Mouse (Mus musculus) heart, postnatal 0 days (tissue): ENCODE measurements around the gene Sept9. TPM values are rescaled to one million over a fixed set of nuclear protein-coding genes. Genes with fewer than 3 reads are reported as not detected.

ENCODE experiments used
- ATAC-seq: fragments of 200-750 bp; cut with Nextera tagmentation; 2 replicates; pipeline ENCODE4 v1.8.0; 2017; ENCODE audit warnings: low read depth, moderate number of reproducible peaks, moderate library complexity; ENCODE audit not compliant: insufficient read depth
- DNase-seq: peaks from one replicate; pipeline ENCODE4 v3.0.0-alpha.2; 2016; ENCODE audit warnings: low spot score
- H3K27ac ChIP-seq: fragments of 300-500 bp; sonication (generic); 2 replicates; pipeline ENCODE4 v1.5.1; 2014; ENCODE audit warnings: low read depth, mild to moderate bottlenecking
- H3K27me3 ChIP-seq: fragments of 300-500 bp; sonication (generic); 2 replicates; pipeline ENCODE4 v1.6.1; 2014; ENCODE audit warnings: low read length, mixed read lengths; ENCODE audit not compliant: control insufficient read depth, insufficient read depth
- H3K36me3 ChIP-seq: fragments of 300-500 bp; sonication (generic); replicated peaks from 2 replicates; pipeline ENCODE4 v1.6.1; 2014; ENCODE audit warnings: low read length, mixed read lengths; ENCODE audit not compliant: control insufficient read depth, insufficient read depth
- H3K4me1 ChIP-seq: fragments of 300-500 bp; sonication (generic); 2 replicates; pipeline ENCODE4 v1.6.1; 2014; ENCODE audit warnings: antibody characterized with exemption; ENCODE audit not compliant: control insufficient read depth, insufficient read depth
- H3K4me2 ChIP-seq: fragments of 300-500 bp; sonication (generic); 2 replicates; pipeline ENCODE4 v1.6.1; 2014; ENCODE audit warnings: low read depth, mild to moderate bottlenecking, low read length, moderate library complexity
- H3K4me3 ChIP-seq: fragments of 300-500 bp; sonication (generic); 2 replicates; pipeline ENCODE4 v1.5.1; 2014; ENCODE audit warnings: low read depth, low read length
- H3K9ac ChIP-seq: fragments of 300-500 bp; sonication (generic); replicated peaks from 2 replicates; pipeline ENCODE4 v1.6.1; 2014; ENCODE audit warnings: low read depth, low read length, mixed read lengths
- H3K9me3 ChIP-seq: fragments of 300-500 bp; sonication (generic); replicated peaks from 2 replicates; pipeline ENCODE4 v1.6.1; 2016; ENCODE audit warnings: low read length; ENCODE audit not compliant: control insufficient read depth
- CTCF ChIP-seq: IDR thresholded peaks from 2 replicates; pipeline ENCODE4 v1.5.1; 2016; ENCODE audit warnings: antibody characterized with exemption, control low read depth, low read depth
- EP300 ChIP-seq: IDR thresholded peaks from 2 replicates; pipeline ENCODE4 v1.6.1; 2016; ENCODE audit warnings: antibody characterized with exemption, low read depth
- WGBS: fragments of 180-500 bp; shearing (Covaris S2); extraction: QIAGEN DNeasy Blood & Tissue Kit; methylation state at CpG from one replicate; pipeline ENCODE4 v1.1.7; 2014; 5-methylcytosine and 5-hydroxymethylcytosine counted together
- polyA plus RNA-seq: library from polyadenylated mRNA; unstranded; fragments of >200 nt; fragmentation: Nextera tagmentation; extraction: Ambion mirVana; gene quantifications from 2 replicates; pipeline ENCODE4 v1.2.1, GENCODE M21; 2015
- total RNA-seq: library from RNA; depleted of rRNA; stranded (reverse); fragments of >200 nt; gene quantifications from 2 replicates; pipeline ENCODE4 v1.2.3, GENCODE M21; 2014; ENCODE audit warnings: low replicate concordance

Gene Sept9
- total and polyA plus RNA-seq, 2 experiments from 2014 or later: 31.6 to 64.2 TPM

GRCm38 (mm10) chr11:117169088-117169635 lies 30.3 kb upstream of the Sept9 start:
- Histone ChIP-seq H3K9ac (no peak overlapping the region), H3K27me3 (no peaks in the 10 kb centered on the region), H3K27ac (no peak overlapping the region), H3K9me3 (0 out of 2 replicates have a peak, but pooled peaks cover under 1% of the 10 kb centered on the region), H3K4me3 (no peak overlapping the region), H3K4me2 (no peak overlapping the region), H3K36me3 (no peaks in the 10 kb centered on the region), H3K4me1 (no peaks in the 10 kb centered on the region)
- TF ChIP-seq EP300 (no peak), CTCF (no peak)
- 90% methylated on average over 11 of the region's 11 CpGs for WGBS
- DNase-seq: no peak
- no peak for ATAC-seq

GRCm38 (mm10) chr11:117169801-117170565 lies 29.5 kb upstream of the Sept9 start:
- H3K9ac ChIP-seq: no peak overlapping the region
- peaks cover 5% of the 10 kb centered on the region; the same call in 1 of the 2 replicates for H3K4me1 ChIP-seq
- no peaks in the 10 kb centered on the region for H3K9me3 ChIP-seq
- DNase-seq (no peak), ATAC-seq (no peak)
- no peak overlapping the region for H3K4me2 ChIP-seq
- WGBS: 93% methylated on average over 19 of the region's 19 CpGs
- H3K27ac ChIP-seq: no peak overlapping the region
- no peak for TF ChIP-seq EP300
- no peak for TF ChIP-seq CTCF
- no peaks in the 10 kb centered on the region for H3K27me3 ChIP-seq
- no peak overlapping the region for H3K4me3 ChIP-seq
- H3K36me3 ChIP-seq: no peaks in the 10 kb centered on the region

- DNase-seq (no peak), ATAC-seq (no peak)
- Histone ChIP-seq H3K4me2 (peak overlapping the region; percentile 57), H3K36me3 (no peaks in the 10 kb centered on the region), H3K4me1 (peaks cover 6% of the 10 kb centered on the region; the same call in 1 of the 2 replicates), H3K9ac (peak overlapping the region; percentile 45; the same call in 1 of the 2 replicates), H3K27me3 (no peaks in the 10 kb centered on the region), H3K4me3 (peak overlapping the region; percentile 33), H3K9me3 (no peaks in the 10 kb centered on the region), H3K27ac (peak overlapping the region; percentile 55; the same call in 1 of the 2 replicates)
- WGBS: 28% methylated on average over 18 of the region's 18 CpGs
- no peak for TF ChIP-seq CTCF
- no peak for TF ChIP-seq EP300
Measured at GRCm38 (mm10) chr11:117174098-117174892, 25.2 kb upstream of the Sept9 start.

- no peak for TF ChIP-seq CTCF
- TF ChIP-seq EP300: no peak
- no peak for ATAC-seq
- Histone ChIP-seq H3K36me3 (no peaks in the 10 kb centered on the region), H3K9ac (peak overlapping the region; percentile 45; the same call in 1 of the 2 replicates), H3K9me3 (no peaks in the 10 kb centered on the region), H3K27ac (peak overlapping the region; percentile 55; the same call in 1 of the 2 replicates), H3K4me1 (peaks cover 6% of the 10 kb centered on the region; the same call in 1 of the 2 replicates), H3K27me3 (no peaks in the 10 kb centered on the region), H3K4me2 (peak overlapping the region; percentile 57), H3K4me3 (peak overlapping the region; percentile 33)
- 40% methylated on average over 15 of the region's 15 CpGs for WGBS
- peak; percentile 12 for DNase-seq
Measured at GRCm38 (mm10) chr11:117174924-117175323, 24.5 kb upstream of the Sept9 start.

- ATAC-seq: no peak
- H3K4me1 ChIP-seq: peaks cover 6% of the 10 kb centered on the region; the same call in 1 of the 2 replicates
- DNase-seq: no peak
- TF ChIP-seq EP300 (no peak), CTCF (no peak)
- H3K27me3 ChIP-seq: no peaks in the 10 kb centered on the region
- H3K27ac ChIP-seq: no peak overlapping the region
- H3K4me3 ChIP-seq: no peak overlapping the region
- no peaks in the 10 kb centered on the region for H3K36me3 ChIP-seq
- no peak overlapping the region for H3K9ac ChIP-seq
- H3K4me2 ChIP-seq: no peak overlapping the region
- 85% methylated on average over 12 of the region's 12 CpGs for WGBS
- H3K9me3 ChIP-seq: no peaks in the 10 kb centered on the region
Measured at GRCm38 (mm10) chr11:117175472-117175871, 24.0 kb upstream of the Sept9 start.
